Mouse (Mus musculus) midbrain, postnatal 0 days (tissue): Measurements from ENCODE around the gene Csdc2. TPM values are rescaled to one million over a fixed set of nuclear protein-coding genes. Genes with fewer than 3 reads are reported as not detected.

Experiments
- ATAC-seq: fragments of 200-750 bp; cut with Nextera tagmentation; 2 replicates; pipeline ENCODE4 v1.8.0; 2017; ENCODE audit warnings: moderate number of reproducible peaks, mild to moderate bottlenecking, moderate TSS enrichment, moderate library complexity; ENCODE audit not compliant: low FRiP score
- DNase-seq: peaks from one replicate; pipeline ENCODE4 v3.0.0-alpha.2; 2015; ENCODE audit warnings: low spot score
- H3K27ac ChIP-seq: fragments of 300-500 bp; sonication (generic); 2 replicates; pipeline ENCODE4 v1.5.1; 2014; ENCODE audit warnings: low read depth, mild to moderate bottlenecking, low read length, mixed read lengths
- H3K27me3 ChIP-seq: fragments of 300-500 bp; sonication (generic); 2 replicates; pipeline ENCODE4 v1.6.1; 2014; ENCODE audit warnings: low read length, control low read depth, mixed read lengths; ENCODE audit not compliant: insufficient read depth
- H3K36me3 ChIP-seq: fragments of 300-500 bp; sonication (generic); 2 replicates; pipeline ENCODE4 v1.6.1; 2014; ENCODE audit warnings: low read length, control low read depth, mixed read lengths; ENCODE audit not compliant: insufficient read depth
- H3K4me1 ChIP-seq: fragments of 300-500 bp; sonication (generic); 2 replicates; pipeline ENCODE4 v1.6.1; 2014; ENCODE audit warnings: mild to moderate bottlenecking, control low read depth, antibody characterized with exemption, low read length, mixed read lengths; ENCODE audit not compliant: insufficient read depth
- H3K4me2 ChIP-seq: fragments of 300-500 bp; sonication (generic); 2 replicates; pipeline ENCODE4 v1.6.1; 2014; ENCODE audit warnings: low read depth, mild to moderate bottlenecking, low read length, mixed read lengths; ENCODE audit not compliant: poor library complexity, severe bottlenecking
- H3K4me3 ChIP-seq: fragments of 300-500 bp; sonication (generic); 2 replicates; pipeline ENCODE4 v1.5.1; 2014; ENCODE audit warnings: low read depth, mild to moderate bottlenecking, low read length, moderate library complexity
- H3K9ac ChIP-seq: fragments of 300-500 bp; sonication (generic); replicated peaks from 2 replicates; pipeline ENCODE4 v1.6.1; 2014; ENCODE audit warnings: mild to moderate bottlenecking, low read length, moderate library complexity, mixed read lengths; ENCODE audit not compliant: poor library complexity, severe bottlenecking
- H3K9me3 ChIP-seq: fragments of 300-500 bp; sonication (generic); 2 replicates; pipeline ENCODE4 v1.6.1; 2016; ENCODE audit warnings: low read length, control low read depth
- CTCF ChIP-seq: IDR thresholded peaks from 2 replicates; pipeline ENCODE4 v1.5.1; 2016; ENCODE audit warnings: antibody characterized with exemption, mild to moderate bottlenecking
- whole genome bisulfite sequencing: fragments of 180-500 bp; shearing (Covaris S2); extraction: QIAGEN DNeasy Blood & Tissue Kit; methylation state at CpG from one replicate; pipeline ENCODE4 v1.1.7; 2014; 5-methylcytosine and 5-hydroxymethylcytosine counted together
- polyA plus RNA-seq: library from polyadenylated mRNA; unstranded; fragments of >200 nt; fragmentation: Nextera tagmentation; extraction: Ambion mirVana; gene quantifications from 2 replicates; pipeline ENCODE4 v1.2.1, GENCODE M21; 2015
- total RNA-seq: library from RNA; depleted of rRNA; stranded (reverse); fragments of >200 nt; gene quantifications from 2 replicates; pipeline ENCODE4 v1.2.3, GENCODE M21; 2014

Csdc2 gene
- total and polyA plus RNA-seq, 2 experiments from 2014 or later: 196 to 323 TPM

DNA sequence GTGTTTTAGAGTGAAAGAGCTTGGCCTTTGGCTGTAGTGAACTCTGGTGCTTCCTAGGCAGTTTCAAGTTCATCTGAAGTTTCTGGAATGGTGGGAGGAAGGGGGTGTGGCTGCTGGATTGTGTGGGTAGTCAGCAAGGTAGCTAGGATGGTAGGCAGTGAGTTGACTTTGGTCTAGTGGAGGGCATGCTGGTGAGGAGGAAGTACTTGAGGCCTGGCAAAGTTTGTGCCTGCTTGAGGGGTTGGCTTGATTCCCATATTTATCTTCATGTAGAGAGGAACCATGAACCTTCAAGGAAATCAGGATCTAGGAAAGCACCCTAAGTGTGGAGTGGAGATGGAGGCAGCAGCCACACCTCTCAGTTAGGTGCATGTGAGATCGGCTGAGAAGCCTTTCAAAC lies 42.6 kb upstream of the Csdc2 start:
- H3K4me3 ChIP-seq: no peak overlapping the region
- H3K36me3 ChIP-seq: peaks cover 39% of the 10 kb centered on the region
- WGBS: 87% methylated on average over 1 of the region's 1 CpGs
- no peak for DNase-seq
- ATAC-seq: no peak
- no peak for TF ChIP-seq CTCF
- H3K4me2 ChIP-seq: no peak overlapping the region
- H3K9me3 ChIP-seq: no peaks in the 10 kb centered on the region
- no peak overlapping the region for H3K9ac ChIP-seq
- no peaks in the 10 kb centered on the region for H3K4me1 ChIP-seq
- H3K27ac ChIP-seq: no peak overlapping the region
- no peaks in the 10 kb centered on the region for H3K27me3 ChIP-seq

DNA sequence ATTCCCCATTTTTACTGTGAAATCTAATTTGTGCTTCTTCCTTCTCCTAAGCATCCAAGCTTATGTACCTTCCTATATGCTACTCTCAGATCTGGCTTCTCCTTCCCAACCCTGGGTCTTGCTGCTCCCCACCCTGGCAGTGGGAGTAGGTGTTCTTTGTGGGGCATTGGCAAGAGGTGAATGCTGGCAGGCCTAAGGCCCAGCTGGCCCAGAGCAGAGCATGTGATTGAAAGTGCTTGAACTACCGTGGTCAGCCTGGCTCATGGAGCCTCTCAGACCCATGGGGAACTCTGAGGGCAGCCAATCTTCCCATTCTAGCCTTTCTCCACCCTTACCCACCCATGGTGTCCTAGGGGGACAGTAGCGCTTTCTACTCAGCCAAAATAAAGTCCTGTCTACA lies 40.2 kb upstream of the Csdc2 start:
- no peak for TF ChIP-seq CTCF
- no peaks in the 10 kb centered on the region for H3K27me3 ChIP-seq
- no peak for ATAC-seq
- 84% methylated on average over 2 of the region's 2 CpGs for WGBS
- H3K9ac ChIP-seq: no peak overlapping the region
- no peaks in the 10 kb centered on the region for H3K4me1 ChIP-seq
- peak; percentile 35 for DNase-seq
- H3K27ac ChIP-seq: no peak overlapping the region
- peaks cover 24% of the 10 kb centered on the region for H3K36me3 ChIP-seq
- H3K4me3 ChIP-seq: no peak overlapping the region
- H3K4me2 ChIP-seq: no peak overlapping the region
- no peaks in the 10 kb centered on the region for H3K9me3 ChIP-seq

DNA sequence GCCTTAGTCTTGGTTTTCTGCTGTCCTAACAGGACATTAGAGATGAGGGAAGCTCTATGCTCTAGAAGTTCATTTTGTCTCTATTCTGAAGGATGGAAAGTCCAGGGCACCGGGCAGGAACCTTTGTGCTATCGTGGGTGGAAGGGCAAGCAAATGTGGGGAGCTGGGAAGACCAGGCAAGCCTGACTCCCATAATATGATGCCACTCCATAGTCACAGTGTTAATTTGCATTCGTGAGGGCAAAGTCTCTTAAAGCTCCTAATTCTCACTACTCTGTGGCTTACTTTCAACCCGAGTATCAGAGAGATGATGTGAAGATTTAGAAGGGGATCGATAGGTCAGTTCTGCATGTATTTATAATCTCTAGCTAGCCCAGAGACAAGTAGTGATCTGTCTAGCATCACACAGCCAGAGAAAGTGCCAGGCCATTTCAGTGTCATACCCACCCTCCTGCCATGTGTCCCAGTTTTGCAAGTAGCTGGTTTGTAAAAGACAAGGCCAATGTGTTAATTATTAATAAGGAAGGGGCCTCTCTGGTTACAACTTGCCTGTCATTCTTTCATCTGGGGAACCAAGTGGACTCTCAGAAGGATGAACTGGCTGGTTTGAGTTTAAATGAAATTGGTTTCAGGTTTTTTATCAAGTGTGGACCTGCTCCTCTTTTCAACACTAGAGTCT lies 38.8 kb upstream of the Csdc2 start:
- H3K4me3 ChIP-seq: no peak overlapping the region
- H3K4me2 ChIP-seq: no peak overlapping the region
- no peaks in the 10 kb centered on the region for H3K4me1 ChIP-seq
- ATAC-seq: no peak
- H3K36me3 ChIP-seq: peaks cover 22% of the 10 kb centered on the region
- H3K9ac ChIP-seq: no peak overlapping the region
- H3K27me3 ChIP-seq: no peaks in the 10 kb centered on the region
- no peak for TF ChIP-seq CTCF
- H3K9me3 ChIP-seq: no peaks in the 10 kb centered on the region
- H3K27ac ChIP-seq: no peak overlapping the region
- 95% methylated on average over 5 of the region's 5 CpGs for WGBS
- no peak for DNase-seq

DNA sequence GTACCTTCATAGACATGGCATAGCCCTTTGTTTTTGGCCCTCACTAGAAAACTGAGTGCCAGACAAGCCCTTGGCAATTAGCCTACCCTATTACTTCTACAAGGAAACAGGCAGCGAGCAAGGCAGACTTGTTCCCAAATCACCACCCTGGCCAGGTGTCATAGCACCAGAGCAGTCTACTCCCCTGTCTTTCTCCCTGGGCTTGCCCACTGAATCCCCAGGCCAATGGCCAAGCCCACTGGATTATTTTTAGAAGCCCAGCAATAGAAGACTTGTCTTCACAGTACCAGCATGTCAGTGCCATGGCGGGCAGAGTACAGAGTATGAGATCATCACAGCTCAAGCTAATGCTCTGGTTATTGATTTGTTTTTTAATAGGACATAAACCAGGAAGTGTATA lies 37.8 kb upstream of the Csdc2 start:
- H3K4me1 ChIP-seq: no peaks in the 10 kb centered on the region
- no peak overlapping the region for H3K4me3 ChIP-seq
- no peak for TF ChIP-seq CTCF
- H3K9ac ChIP-seq: no peak overlapping the region
- WGBS: 88% methylated on average over 2 of the region's 2 CpGs
- peaks cover 27% of the 10 kb centered on the region for H3K36me3 ChIP-seq
- no peak overlapping the region for H3K4me2 ChIP-seq
- H3K27me3 ChIP-seq: no peaks in the 10 kb centered on the region
- H3K27ac ChIP-seq: no peak overlapping the region
- H3K9me3 ChIP-seq: no peaks in the 10 kb centered on the region
- no peak for ATAC-seq
- no peak for DNase-seq

DNA sequence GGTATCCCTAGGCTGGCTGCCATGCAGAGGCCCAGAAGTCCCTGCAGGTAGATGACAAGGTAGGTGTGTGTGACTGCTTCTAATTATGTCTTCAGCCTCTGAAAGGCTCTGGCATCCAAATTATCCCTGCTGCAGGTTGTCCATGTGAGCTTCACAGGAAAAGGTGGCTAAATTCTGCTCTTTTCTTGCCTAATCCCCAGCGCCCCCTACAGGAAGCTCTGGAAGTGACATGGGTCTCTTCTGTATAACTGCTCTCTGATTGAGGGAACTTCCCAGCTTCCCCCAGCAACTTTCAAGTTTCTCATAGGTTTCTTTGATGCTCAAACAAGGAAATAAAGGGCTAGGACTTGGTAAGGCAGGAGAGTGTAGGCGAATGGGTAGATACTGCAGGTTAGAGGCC lies 31.6 kb upstream of the Csdc2 start:
- Histone ChIP-seq H3K9ac (no peak overlapping the region), H3K9me3 (no peaks in the 10 kb centered on the region), H3K27me3 (no peaks in the 10 kb centered on the region), H3K4me3 (no peak overlapping the region), H3K36me3 (peaks cover 54% of the 10 kb centered on the region), H3K4me2 (no peak overlapping the region), H3K4me1 (no peaks in the 10 kb centered on the region), H3K27ac (no peak overlapping the region)
- DNase-seq (peak; percentile 71), ATAC-seq (no peak)
- peak; percentile 82 for TF ChIP-seq CTCF
- WGBS: 39% methylated on average over 2 of the region's 2 CpGs

DNA sequence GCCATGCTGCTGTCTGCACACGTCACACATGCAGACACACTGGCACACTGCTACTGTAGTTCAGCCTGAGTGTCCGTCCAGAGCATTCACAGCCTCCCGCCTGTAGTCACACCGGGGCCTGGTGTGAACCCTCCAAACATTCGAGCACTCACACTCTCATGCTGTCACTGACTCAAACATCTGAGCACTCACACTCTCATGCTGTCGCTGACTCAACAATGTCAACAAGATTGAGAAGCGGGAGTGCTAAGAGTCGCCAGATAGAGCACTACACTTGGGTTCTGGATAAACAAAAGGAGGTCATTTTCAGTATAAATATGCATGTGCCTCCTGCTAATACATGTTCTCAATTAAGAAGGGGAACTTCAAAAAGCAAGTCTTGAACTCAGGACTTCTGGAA lies 28.6 kb upstream of the Csdc2 start:
- H3K27ac ChIP-seq: no peak overlapping the region
- WGBS: 94% methylated on average over 8 of the region's 8 CpGs
- H3K27me3 ChIP-seq: no peaks in the 10 kb centered on the region
- no peak overlapping the region for H3K4me3 ChIP-seq
- no peak overlapping the region for H3K4me2 ChIP-seq
- TF ChIP-seq CTCF: no peak
- peaks cover 74% of the 10 kb centered on the region for H3K36me3 ChIP-seq
- no peaks in the 10 kb centered on the region for H3K9me3 ChIP-seq
- H3K9ac ChIP-seq: no peak overlapping the region
- no peaks in the 10 kb centered on the region for H3K4me1 ChIP-seq
- ATAC-seq (no peak), DNase-seq (no peak)
